Mouse (Mus musculus) CD8-positive naive resting alpha-beta T cell, adult 2 months (primary cell): ENCODE data around the gene Hps5.
"Not testable (repeated sequence)": the region's sequence is repeated elsewhere in the genome, so short reads cannot be mapped to it uniquely, and the experiment has no call there.

ENCODE experiments used
- DNase-seq, 2 experiments: peaks; one replicate each; pipeline ENCODE4 v3.0.0; 2022; ENCODE audit warnings: low read depth in 2 of 2, low spot score in 2 of 2

Hps5 gene

GRCm38 (mm10) chr7:46795287-46796205 lies at the start of gene Hps5, which contains the start of gene Gtf2h1:
Gene Hps5 (minus strand): TSS chr7:46796064.
Gene Gtf2h1 (plus strand): TSS chr7:46796103.
- DNase-seq, result peak; percentile 97 to 99

GRCm38 (mm10) chr7:46845211-46845977 lies 49.5 kb upstream of the Hps5 start:
- DNase-seq, result peak; percentile 77 to 80

GRCm38 (mm10) chr7:46843576-46843975 lies 47.7 kb upstream of the Hps5 start:
- DNase-seq, result no peak

- no peak for DNase-seq
Observed at GRCm38 (mm10) chr7:46842278-46842677, 46.4 kb upstream of the Hps5 start.

- no peak for DNase-seq
Observed at GRCm38 (mm10) chr7:46840787-46841525, 45.1 kb upstream of the Hps5 start, which contains the start of gene Ldha. Gene Ldha (plus strand): TSS chr7:46841475.

- DNase-seq, result no peak
Observed at GRCm38 (mm10) chr7:46840326-46840725, 44.5 kb upstream of the Hps5 start.

- no peak for DNase-seq
Observed at GRCm38 (mm10) chr7:46839861-46840260, 44.0 kb upstream of the Hps5 start.

- DNase-seq, result no peak
Observed at GRCm38 (mm10) chr7:46839446-46839845, 43.6 kb upstream of the Hps5 start.

- peak; percentile 41 to 45 for DNase-seq
Observed at GRCm38 (mm10) chr7:46838891-46839302, 43.0 kb upstream of the Hps5 start.

GRCm38 (mm10) chr7:46838104-46838671 lies 42.3 kb upstream of the Hps5 start:
- no peak for DNase-seq

- no peak for DNase-seq
Observed at GRCm38 (mm10) chr7:46837073-46837472, 41.2 kb upstream of the Hps5 start.

- DNase-seq, result no peak
Observed at GRCm38 (mm10) chr7:46836357-46836756, 40.5 kb upstream of the Hps5 start.

GRCm38 (mm10) chr7:46834994-46835610 lies 39.2 kb upstream of the Hps5 start:
- DNase-seq, result no peak

GRCm38 (mm10) chr7:46833670-46834255 lies 37.9 kb upstream of the Hps5 start:
- DNase-seq, result no peak

- DNase-seq, result peak; percentile 18 to 33
Observed at GRCm38 (mm10) chr7:46833266-46833665, 37.4 kb upstream of the Hps5 start.

GRCm38 (mm10) chr7:46832112-46832810 lies 36.4 kb upstream of the Hps5 start:
- DNase-seq, result not testable (repeated sequence)

- no peak for DNase-seq
Observed at GRCm38 (mm10) chr7:46831693-46832092, 35.8 kb upstream of the Hps5 start.

- DNase-seq, result no peak
Observed at GRCm38 (mm10) chr7:46830799-46831590, 35.1 kb upstream of the Hps5 start.

GRCm38 (mm10) chr7:46829911-46830310 lies 34.0 kb upstream of the Hps5 start:
- DNase-seq, result no peak
